Mouse (Mus musculus) brain, embryonic 14.5 days (tissue): Measurements from ENCODE around the gene Aunip. TPM values are rescaled to one million over a fixed set of nuclear protein-coding genes. Genes with fewer than 3 reads are reported as not detected.

Source experiments
- DNase-seq: peaks from one replicate; pipeline ENCODE4 v3.0.0-alpha.2; 2011; ENCODE audit warnings: low read depth
- CTCF ChIP-seq: fragments of 200-500 bp; IDR thresholded peaks from 2 replicates; pipeline ENCODE4 v1.5.1; 2012; ENCODE audit warnings: inconsistent platforms, mild to moderate bottlenecking, moderate library complexity, borderline replicate concordance; ENCODE audit not compliant: insufficient read depth, insufficient read length; ENCODE audit errors: extremely low read depth
- POLR2A ChIP-seq: fragments of 200-500 bp; IDR thresholded peaks from 2 replicates; pipeline ENCODE4 v1.6.1; 2012; ENCODE audit warnings: mild to moderate bottlenecking, inconsistent platforms, borderline replicate concordance; ENCODE audit not compliant: poor library complexity, insufficient read depth, insufficient read length, severe bottlenecking; ENCODE audit errors: extremely low read depth
- polyA plus RNA-seq: library from polyadenylated mRNA; depleted of rRNA; stranded (reverse); fragments of >200 nt; gene quantifications from 2 replicates; pipeline ENCODE4 v1.2.3, GENCODE M21; 2012

Gene Aunip
- polyA plus RNA-seq, 1 experiment, result 2.8 TPM

DNA sequence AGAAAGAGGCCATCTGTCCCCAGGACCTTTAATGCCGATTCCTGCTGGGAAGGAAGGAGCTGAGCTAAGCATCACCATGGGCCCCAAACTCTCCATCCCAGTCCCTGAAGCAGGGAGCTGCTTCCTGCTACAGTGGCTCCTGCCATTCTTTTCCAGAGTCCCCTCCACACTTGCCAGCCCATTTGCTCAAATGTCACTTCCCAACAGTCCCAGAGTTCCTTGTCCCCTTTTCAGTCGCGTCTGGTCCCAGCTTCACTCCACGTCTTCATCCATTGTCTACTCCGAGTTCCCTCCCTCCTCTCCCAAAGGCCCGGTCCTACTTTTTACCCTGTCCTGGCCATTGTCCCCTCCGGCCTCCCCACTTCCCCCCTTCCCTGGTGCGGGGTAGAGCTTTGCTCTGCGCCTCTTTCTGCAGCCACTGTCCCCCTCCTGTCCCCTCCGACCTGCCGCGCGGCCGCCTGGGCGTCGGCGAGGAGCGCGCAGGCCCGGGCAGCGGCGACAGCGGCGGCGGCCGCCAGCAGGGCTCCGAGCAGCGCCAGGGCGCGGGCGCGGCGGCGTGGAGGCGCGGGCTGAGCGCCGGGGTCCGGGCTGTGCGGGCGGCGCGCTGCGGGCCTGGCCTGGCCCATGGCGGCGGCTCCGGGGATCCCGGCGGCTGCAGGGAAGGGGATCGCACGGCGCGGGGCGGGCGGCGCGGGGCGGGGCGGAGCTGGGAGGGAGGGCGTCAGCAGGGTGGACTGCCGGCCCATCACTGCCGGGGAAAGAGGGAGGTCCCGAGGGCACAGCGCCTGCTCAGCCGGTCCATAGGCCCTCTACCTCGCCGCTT, 40.9 kb downstream of the Aunip start, which contains the start of gene Selenon:
Gene Selenon (minus strand): TSS at position 673 of the 823 bp plus-strand sequence.
- TF ChIP-seq CTCF (no peak), POLR2A (peak; percentile 41; the same call in 1 of the 2 replicates)
- peak; percentile 77 for DNase-seq

DNA sequence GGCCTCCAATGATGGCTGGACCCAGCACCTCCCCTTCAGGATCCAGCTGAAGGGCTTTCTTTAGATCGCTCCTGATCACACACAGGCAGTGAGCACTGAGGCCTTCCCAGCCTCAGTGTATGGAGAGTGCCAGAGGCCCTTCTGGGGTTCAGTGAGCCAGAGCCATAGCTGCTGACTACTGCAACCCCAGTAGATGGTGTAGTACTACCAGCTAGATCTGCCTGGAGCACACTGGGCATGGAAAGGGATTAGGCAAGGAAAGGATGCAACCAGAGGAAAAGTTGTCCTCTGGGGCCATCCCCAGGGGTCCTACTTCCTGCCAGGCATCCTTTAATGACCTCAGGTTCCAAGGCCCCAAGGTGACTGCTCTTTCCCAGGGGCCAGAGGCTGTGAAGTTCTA, 42.8 kb downstream of the Aunip start:
- DNase-seq, result no peak
- TF ChIP-seq POLR2A (no peak), CTCF (no peak)

DNA sequence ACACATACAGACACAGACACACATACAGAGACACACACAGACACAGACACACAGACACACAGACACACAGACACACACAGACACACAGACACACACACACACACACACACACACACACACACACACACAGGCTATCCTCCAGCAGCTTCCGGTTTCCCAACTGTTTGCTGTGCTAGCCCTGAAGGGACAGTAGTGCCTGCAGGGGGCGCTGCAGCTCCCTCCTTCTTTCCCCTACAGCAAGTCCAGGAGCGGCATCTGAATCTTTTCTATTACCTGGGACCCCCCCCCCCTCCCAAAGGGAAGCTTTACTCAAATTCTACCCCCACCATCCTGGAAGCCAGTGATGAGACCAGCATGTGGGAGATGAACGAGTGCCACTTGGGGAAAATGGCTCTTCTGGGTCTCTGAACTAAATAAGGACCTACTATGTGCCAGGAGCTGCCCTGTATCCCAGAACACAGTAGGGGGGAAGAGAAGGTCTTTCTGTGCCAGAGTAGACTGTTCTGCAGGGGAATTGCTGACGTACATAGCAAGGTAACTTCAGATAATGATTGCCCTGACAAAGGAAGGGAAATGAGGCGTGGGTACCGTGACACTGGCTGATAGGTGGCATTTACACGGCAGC, 45.3 kb downstream of the Aunip start:
- DNase-seq, result peak; percentile 60
- TF ChIP-seq CTCF (peak; percentile 51), POLR2A (no peak)

DNA sequence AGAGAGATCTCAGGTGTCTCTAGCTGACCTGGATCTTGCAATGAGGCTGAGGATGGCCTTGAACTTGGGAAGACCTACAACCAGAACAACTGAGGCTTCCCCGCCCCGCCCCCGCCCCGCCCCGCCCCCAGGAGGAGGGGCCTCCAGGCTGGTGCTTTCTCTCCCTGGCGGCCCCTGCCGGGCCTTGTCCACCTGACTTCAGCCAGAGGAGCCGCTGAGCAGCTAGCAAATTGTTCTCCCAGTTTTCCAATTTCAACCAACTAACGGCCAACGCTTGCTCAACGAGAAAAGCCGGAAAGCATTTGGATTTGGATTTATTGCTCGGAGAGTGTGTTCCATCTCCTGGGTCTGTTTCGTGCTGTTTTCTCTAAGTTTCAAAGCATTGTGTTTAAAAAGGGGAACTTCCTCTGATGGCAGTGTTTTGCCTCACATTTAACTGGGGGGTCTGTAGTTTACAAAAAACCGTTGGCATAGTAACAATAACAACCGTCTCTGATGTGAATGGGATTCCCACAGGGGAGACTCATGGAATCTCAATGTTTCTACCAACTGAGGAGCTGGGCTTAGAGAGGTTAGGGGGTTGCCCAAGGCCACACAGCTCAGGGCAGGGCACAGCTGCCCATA, 46.9 kb downstream of the Aunip start:
- TF ChIP-seq CTCF (0 out of 2 replicates have a peak, but pooled peaks have one; percentile 4), POLR2A (no peak)
- no peak for DNase-seq

DNA sequence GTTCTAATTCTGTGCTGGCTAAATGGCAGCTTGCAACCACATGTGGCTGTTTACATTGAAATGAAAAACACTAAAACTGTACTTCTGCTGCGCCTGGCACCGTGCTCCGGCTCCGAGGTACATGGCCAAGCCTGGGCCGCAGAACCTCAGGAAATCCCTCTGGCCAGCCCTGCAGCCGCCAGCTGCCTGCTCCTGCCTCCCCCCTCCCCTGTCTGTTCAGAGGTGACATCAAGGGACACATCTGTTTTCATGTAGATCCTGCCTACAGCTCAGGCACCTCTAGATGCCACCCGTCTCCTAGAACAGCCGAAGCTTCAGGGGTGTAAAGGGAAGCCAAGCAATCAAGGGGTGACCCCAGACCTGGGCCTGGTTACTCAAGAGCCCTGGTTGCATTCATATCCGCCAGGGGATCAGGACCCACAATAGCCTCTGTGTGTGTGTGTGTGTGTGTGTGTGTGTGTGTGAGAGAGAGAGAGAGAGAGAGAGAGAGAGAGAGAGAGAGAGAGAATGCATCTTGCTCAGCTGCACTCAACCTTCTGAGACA, 47.8 kb downstream of the Aunip start:
- DNase-seq, result no peak
- no peak for TF ChIP-seq POLR2A
- no peak for TF ChIP-seq CTCF

DNA sequence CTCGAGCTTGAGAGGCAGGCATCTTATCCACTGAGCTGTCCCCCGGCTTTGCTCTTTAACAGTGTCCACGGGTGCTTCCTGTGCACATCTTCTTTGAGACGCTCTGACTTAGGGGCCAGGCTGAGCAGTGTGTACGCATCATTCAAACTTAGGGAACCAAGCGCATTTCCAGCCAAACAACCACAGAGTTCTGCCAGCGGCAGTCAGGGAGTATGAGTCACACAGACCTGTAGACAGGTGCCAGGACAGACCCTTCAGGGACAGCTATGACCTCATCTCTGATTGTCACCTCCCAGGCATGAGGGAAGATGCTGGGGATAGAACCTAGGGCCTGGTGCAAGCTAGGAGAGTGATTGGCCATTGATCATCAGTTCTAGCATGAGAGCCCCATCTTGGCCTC, 48.4 kb downstream of the Aunip start:
- no peak for DNase-seq

DNA sequence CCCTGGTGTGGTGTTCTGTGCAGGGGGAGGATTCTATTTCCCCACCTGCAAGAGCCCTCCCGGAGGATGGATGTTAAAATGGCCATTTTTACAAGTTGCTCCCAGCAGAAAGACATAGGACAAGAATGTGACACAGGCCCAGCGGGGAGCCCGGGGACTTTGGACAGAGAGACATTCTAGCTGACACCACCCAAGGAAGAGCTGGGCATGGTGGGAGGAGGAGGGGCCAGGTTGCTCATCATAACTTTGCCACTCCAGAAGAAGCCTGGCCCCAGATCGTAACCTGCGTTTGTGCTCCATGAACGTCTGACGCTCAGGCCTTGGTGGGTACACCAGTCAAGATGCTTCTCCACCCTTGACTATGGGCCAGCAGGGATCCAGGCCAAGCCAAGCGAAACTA, 49.9 kb downstream of the Aunip start:
- TF ChIP-seq POLR2A, result no peak
- TF ChIP-seq CTCF, result no peak
- no peak for DNase-seq

More for the DNA sequence above, 48.4 kb downstream of the Aunip start:
- no peak for TF ChIP-seq CTCF
- TF ChIP-seq POLR2A, result no peak

DNA sequence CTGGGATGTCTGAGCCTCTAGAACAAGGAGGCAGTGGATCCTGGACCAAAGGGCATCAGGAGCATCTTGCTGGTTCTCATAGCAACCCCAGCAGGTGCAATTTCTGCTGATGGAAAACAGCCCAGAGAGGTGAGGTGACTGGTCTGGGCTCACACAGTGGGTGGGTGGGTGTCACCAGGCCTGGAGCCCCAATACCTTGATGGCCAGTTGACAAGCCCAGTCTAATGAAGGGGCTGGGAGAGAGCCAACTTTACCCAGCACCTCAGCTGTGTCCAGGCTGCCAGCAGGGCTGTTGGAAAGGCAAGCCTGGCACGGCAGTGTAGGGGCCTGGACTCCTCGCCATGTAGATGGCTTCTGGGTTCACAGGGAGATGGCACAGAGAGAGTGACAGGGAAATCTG, 51.2 kb downstream of the Aunip start:
- no peak for DNase-seq
- TF ChIP-seq CTCF (no peak), POLR2A (no peak)

DNA sequence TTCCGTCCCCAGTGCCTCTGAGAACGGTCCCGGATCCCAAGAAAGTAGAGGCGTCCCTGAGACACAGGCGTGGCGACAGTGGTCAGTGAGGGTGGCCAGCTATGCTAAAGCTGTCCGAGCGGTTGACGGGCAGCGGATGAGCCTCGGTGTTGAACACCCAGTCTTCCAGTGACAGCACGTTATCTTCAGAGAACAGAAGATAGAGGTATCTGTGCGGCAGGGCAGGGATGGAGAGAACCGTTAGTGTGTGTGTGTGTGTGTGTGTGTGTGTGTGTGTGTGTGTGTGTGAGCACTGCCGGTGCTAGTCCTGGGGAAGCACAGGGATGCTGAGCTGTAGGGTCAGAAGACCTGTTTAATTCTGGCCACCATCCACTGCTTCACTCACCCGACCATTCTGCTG, 52.8 kb downstream of the Aunip start:
- no peak for DNase-seq
- no peak for TF ChIP-seq CTCF
- no peak for TF ChIP-seq POLR2A

DNA sequence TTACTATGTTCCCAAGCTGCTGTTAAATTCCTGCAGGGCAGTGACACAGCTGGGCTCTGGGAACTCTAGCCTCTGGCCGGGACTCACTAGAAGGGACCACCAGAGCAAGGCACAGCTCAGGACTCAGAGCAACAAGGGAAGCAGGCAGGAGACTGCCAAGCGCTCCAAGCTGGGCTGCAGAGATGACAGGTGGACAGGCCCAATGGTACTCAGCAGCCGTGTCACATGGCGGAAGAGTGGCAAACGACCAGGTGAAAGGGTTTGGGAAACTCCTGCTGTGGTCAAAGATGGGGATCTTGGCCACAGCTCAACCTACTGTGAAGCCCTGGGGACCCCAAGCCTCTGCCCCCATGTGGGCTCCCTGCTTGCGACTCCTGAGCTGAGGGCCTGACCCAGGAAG, 53.3 kb downstream of the Aunip start:
- TF ChIP-seq CTCF (no peak), POLR2A (no peak)
- no peak for DNase-seq
